Mouse (Mus musculus) layer of hippocampus, adult 9-10 months (tissue): ENCODE measurements around the gene Mical1.

Source experiments
- DNase-seq: peaks from one replicate; pipeline ENCODE4 v3.0.0; 2022; ENCODE audit warnings: low spot score

Gene Mical1

DNA sequence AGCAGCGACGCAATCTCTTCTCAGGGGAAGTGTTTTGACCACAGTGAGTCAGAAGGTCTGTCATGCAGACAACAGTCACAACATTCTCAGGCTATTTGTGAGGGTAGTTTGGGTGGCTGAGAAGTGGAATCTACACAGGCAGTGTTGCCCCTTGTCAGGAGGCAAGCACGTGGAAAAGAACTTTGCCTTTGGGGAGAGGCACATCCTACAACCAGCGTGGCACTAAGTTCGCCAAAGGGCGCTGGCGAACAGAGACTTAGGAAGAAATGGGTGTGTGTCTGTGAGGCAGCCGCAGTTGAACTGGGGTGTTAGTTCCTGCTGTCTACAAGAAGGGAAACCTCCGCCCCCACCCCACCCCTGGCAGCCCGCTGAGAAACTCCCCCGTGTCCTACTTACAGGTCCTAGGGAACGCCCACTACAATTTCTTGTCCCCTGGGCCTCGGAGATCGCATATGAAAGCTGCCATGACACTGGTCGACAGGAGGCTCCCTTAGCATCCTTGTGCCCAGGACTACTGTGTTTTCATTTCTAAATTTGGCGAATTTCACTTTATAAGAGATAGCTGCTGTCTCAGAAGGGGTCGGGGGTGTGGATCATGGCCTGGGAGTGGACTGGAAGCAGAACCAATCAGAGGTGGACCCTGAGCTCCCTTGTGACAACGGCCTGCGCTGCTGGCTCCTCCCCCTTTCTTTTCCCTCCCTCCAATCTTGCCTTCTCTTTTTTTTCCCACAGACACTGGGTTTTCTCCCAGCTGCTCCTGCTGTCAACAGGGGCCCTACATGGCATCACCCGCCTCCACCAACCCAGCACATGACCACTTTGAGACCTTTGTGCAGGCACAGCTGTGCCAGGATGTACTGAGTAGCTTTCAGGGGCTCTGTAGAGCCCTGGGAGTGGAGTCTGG is 1.4 kb downstream of the Mical1 start:
- no peak for DNase-seq

DNA sequence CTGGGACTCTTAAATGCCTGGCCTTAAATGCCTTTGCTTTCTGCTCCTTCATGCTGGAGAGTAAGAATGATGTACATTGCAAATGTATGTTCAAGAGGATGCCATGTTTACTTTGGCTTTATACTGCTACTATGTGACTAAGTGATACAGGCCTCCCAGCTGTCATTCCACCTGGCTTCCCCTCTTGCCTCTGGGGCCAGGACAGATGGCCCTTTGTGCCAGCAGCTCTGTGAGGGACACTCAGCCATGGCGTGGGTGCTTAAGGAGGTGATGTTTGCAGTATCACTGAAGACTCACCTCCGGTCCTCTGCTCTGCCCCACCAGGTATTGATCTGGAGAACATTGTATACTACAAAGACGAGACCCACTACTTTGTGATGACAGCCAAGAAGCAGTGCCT is 3.8 kb downstream of the Mical1 start:
- DNase-seq, result no peak

DNA sequence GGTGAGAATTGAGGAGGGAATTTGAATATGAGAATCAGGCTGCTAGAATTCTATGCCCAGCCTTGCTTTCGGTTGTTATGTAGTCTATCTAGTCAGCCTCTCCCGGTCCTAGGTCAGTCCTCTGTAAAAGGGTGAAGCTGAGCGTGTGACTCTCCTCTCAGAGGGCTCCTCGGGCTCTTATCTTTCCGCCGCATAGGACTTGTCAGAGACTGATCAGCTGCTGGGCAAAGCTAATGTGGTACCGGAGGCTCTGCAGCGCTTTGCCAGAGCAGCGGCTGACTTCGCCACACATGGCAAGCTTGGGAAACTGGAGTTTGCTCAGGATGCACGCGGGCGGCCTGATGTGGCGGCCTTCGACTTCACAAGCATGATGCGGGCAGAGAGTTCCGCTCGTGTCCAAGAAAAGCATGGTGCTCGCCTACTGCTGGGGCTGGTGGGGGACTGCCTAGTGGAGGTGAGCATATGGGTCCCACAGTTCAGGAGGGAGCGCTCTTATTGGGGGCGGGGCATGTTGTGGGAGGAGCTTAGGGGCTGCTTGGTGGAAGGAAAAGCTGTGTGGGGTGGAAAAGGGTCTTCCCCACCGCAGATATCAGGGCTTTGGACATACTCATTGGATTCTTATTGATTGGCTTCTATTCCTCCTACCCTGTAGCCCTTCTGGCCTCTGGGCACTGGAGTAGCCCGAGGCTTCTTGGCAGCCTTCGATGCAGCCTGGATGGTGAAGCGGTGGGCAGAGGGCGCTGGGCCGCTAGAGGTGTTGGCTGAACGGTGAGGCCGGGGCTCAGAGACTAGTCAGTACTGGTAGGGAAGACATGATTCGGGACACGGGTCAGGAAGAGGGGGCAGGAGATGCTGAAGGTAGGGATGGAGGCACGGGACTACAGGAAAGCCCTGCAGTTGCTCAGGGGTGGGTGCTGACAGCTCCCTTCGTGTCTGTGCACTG is 5.1 kb downstream of the Mical1 start:
- no peak for DNase-seq

DNA sequence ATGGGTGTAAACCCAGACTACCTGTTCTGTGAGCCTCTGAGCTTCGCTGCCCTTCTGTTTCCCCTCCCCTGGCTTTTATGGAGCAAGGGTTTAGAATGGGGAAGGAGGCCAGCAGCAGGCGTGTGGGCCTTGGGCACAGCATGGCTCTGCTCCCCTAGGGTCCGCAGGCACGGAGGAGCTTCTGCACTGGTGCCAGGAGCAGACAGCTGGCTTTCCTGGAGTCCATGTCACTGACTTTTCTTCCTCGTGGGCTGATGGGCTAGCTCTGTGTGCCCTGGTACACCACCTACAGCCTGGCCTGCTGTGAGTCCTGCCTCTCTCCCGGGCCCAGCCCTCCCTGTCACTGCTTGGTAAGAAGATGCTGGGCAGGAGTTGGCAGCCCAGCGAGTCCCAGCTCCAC is 6.3 kb downstream of the Mical1 start:
- no peak for DNase-seq

DNA sequence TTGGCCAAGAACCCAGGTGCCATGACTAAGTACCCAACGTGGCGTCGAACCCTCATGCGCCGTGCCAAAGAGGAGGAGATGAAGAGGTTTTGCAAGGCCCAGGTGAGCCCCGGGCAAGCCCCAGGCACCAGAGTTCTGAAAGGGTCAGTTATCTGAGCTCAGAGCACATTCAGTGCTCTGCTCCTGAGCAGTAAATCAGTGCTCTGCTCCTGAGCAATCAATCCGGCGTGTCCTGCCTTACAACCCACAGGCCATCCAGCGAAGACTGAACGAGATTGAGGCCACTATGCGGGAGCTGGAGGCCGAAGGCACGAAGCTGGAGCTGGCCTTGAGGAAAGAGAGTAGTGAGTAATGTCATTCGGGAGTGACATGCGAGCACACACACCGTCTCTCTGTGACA is 9.7 kb downstream of the Mical1 start:
- DNase-seq, result no peak

DNA sequence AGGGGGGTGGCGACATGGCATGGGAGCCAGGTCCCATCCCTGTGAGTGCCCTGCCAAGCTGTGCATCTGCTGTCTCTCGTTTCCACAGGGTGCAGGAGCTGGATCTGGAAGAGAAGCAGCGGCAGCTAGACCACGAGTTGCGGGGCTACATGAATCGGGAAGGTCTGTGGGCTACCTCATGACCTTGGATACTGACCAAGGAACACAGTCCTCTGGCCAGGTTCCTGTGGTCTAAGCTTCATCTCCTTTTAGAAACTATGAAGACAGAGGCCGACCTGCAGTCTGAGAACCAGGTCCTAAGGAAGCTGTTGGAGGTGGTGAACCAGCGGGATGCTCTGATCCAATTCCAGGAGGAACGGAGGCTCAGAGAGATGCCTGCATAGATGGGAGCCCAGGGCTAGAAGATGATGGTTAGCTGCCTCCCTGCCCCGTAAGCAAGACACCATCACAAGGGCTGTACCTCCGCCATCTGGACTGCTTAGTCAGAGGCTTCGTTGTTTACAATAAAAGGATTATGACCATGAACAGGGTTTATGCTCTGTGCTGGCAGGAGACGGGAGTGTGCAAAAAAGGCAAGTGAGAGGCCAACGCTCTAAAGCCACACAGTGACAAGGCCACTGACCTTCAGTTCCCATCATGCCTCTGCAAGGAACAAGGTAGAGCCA is 10.5 kb downstream of the Mical1 start:
- no peak for DNase-seq

DNA sequence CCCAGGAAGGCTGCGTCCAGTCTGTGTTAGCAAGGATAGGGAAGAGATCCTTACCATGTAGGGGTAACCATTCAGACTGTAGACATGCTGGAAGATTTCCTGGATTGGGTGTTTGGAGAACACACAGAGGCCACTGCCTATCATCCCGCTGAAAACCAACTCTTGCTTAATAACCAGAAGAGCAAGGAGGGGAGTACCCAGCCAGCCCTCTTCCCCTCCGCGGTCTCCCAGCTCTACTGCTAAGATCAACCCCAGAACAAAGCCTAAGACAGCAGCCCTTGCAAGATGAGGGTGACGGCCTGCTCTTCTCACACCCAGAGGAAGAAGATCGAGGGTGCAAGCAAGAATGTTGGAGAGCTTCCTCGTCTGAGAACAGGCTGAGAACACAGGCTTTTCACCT is 12.8 kb downstream of the Mical1 start:
- no peak for DNase-seq

DNA sequence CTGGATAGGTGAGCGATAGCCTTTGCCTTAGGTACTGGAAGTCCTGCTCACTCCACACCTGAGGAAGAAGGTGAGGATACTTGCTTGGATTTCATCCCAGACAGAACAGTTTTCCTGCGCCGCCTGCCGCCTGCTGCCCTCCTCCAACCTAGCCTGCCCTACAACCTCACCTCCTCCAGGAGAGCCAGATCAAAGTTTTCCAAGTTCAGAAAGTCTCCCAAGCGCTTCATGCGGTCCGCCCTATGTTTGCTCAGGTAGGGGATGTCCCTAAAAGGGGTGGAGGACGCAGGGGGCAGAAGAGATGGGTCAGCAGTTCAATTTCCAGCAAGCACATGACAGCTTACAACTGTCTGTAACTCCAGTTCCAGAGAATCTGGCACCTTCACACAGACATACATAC is 13.2 kb downstream of the Mical1 start:
- no peak for DNase-seq

DNA sequence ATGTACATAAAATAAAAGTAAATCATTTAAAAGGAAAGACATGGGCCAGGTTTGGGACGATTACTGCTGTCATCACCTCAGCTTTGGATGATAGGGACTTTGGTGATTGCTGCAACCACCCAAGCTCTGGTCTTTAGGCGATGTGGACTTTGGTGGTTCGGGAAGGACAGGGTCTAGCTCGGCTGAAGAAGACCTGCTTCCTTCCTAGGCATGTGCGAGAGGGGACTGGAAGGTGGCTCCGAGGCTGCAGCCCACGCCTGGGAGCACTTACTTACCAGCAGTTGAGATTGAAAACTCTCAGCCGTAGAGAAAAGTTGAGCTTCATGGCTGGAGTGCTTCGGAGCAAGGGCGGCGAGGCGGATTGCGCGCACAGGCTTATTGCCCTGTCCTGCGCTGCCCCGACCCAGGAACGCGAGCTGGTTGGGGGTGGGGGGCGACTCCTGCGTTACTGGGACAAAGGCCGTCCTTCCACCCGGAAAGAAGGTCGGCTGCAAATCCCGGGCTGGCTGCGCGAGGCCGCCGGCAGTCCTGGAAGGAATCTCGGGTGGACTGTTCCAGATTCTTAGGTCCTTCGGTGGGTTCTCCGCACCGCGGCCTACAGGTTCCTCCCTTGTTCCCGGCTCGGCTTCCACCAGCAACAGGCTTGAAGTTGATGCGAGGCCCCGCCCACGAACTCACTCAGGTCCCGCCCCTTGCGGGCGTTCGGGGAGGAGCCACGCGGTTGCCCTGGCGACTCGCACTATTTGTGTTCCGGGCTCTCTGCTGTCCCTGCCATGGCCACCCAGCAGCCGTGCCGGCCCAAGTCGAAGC is 13.8 kb downstream of the Mical1 start, which contains the start of the genes Smpd2 and Ppil6:
Gene Smpd2, minus strand, starts transcription at position 662 of the 810 bp plus-strand sequence.
Gene Ppil6, plus strand, starts transcription at position 732 of the 810 bp plus-strand sequence.
- peak; percentile 85 for DNase-seq

DNA sequence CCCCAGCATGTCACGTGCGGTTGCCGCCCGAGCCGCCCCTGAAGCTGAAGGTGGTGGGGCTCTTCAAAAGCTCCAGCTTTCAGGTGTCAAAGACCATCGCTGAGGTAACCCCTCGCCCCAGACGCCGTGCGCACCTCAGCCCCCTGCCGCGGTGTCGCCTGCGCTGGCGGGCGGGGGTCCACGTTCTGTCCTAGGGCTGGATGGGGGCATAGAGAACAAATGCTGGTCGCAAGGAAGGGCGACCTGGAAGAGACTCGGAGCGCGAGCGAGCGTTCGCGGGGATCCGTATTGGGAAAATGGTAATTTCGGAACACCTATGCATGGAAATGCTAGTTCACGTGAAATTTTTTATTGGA is 14.4 kb downstream of the Mical1 start:
- no peak for DNase-seq

DNA sequence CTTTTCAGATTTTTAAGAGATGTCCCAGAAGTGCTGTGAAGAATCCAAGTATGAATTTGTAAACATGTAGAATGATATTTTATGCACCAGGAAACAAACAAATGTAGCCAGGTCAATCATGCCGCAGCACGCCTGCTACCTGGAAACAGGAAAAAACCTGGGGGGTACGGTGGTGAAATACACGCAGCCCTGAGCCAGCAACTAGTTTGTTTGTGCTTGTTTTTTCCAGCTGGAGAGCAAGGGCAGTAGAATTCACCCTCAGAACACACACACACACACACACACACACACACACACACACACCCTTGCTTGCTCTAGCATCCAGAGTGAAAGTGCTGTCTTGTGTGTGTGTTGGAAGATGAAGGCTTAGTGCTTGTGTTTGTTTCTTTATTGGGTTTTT is 15.0 kb downstream of the Mical1 start:
- no peak for DNase-seq

DNA sequence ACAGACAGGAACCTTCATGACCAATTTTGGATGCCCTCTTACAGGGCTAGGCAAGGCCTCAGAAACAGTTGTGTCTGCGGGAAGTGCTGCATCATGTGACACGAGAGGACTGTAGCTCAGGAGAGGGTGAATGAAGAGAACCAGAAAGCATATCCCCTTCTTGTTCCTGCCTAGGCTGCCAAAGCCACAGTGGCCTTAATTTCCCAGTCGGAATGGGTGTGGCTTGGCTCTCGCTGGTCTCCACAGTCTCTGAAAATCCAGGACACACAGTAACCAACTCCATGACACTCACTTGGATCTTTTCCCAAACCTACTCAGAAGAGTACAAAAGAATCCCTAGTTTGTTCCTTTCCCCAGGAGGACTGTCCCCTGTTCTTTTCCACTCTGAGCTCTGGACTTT is 24.8 kb downstream of the Mical1 start:
- DNase-seq, result no peak

DNA sequence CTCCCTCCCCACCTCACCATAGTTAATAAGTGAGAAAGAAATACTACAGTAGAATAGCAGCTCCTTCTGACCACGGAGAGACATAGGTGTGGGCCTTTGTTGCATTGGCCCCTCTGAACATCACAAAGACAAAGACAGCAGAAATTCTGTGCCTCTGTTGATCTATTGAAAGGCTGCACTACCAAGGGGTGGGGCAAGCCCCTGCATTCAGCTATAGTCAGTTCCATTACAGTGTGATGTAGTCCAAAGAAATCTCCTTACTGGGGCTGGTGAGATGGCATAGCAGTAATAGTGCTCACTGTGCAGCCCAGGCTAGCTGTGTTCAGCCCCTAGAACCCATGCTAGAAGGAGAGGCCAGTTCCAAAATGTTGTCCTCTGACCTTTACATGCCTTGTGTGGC is 28.9 kb downstream of the Mical1 start:
- no peak for DNase-seq

DNA sequence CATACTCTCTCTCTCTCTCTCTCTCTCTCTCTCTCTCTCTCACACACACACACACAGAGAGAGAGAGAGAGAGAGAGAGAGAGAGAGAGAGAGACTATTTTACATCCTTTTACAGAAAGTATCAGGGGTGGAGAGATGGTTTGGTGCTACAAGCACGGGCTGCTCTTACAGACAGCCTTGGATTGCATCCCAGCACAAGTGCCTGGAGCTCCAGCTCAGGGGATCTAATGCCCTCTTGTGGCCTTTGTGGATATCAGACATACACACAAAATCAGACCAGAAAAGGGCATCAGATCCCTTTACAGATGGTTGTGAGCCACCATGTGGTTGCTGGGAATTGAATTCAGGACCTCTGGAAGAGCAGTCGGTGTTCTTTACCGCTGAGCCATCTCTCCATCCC is 29.3 kb downstream of the Mical1 start:
- peak; percentile 53 for DNase-seq

DNA sequence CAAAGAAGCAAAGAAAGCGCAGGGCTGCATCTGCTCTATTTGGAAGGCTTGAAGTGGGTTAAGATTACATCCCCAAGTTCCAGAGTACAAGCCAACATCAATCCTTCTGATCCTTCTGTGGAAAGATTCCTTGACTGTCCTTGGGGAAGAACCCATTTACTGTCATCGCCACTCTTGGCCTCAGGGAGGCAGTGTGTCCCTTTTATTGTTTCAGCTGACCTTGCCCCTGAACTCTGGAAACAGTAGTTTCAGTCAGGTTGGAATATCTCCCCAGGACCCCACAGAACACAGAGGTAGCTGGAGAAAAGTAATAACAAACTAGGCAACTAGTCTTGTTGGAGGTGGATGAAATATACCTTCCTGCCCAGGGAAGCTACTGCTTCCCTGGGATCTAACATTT is 33.0 kb downstream of the Mical1 start:
- no peak for DNase-seq

DNA sequence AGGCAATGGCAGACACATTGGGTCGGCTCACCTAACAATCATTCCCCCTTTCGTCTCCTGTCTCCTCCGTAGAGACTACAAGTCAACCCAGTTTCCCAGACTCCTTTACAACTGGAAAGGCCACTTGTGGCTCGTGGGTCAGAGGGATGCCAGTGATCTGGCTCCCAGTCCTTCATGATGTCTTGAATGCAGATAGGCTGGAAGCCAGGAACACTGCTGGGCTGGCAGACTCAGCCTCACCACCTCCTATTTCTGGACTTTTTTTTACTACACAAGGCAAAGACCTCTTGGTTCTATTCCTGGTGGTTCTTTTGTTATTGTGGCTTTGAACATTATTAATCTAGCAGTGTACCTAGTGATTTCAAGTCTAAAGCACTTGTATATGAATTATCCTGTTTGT is 38.2 kb downstream of the Mical1 start:
- no peak for DNase-seq

DNA sequence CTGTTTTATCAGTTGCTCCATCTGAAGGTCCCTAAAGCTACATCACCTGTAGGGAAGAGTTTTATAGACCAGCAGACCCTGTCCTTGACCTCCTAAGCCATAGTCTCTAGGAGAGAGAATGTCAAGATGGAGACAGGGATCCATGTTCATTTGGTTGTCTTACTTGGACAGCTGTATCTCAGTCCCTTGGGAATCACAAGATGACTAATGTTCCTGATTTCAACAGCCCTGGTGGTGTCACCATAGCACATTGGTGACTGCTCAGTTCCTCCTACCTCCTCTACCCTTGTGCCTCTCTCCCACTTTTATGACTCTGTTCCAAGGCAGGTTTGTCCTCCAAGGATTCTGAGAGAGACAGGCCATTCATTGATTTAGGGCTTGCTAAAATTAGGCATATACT is 38.8 kb downstream of the Mical1 start:
- DNase-seq, result no peak

DNA sequence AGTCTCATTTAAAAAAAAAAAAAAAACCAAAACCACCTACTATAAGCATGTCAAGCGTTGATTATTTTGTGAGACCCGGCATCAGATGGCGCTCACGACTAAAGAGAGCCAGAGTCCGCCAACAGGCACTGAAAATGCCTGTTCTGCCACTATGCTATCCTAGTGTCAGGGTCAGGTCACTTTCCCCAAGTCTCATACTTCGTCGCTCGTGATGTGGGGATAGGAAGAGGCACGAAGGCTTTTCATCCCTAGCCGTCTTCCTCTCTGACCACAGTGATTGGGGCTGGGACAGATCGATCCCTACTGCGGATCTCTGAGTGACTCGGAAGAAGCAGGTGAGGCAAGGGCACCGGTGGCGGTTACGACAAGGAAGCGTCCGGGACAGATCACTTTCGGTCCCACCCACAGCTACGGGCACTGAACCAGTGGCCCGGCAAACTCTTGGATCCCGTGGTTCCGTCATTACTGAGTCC is 42.4 kb downstream of the Mical1 start:
- DNase-seq, result peak; percentile 62

DNA sequence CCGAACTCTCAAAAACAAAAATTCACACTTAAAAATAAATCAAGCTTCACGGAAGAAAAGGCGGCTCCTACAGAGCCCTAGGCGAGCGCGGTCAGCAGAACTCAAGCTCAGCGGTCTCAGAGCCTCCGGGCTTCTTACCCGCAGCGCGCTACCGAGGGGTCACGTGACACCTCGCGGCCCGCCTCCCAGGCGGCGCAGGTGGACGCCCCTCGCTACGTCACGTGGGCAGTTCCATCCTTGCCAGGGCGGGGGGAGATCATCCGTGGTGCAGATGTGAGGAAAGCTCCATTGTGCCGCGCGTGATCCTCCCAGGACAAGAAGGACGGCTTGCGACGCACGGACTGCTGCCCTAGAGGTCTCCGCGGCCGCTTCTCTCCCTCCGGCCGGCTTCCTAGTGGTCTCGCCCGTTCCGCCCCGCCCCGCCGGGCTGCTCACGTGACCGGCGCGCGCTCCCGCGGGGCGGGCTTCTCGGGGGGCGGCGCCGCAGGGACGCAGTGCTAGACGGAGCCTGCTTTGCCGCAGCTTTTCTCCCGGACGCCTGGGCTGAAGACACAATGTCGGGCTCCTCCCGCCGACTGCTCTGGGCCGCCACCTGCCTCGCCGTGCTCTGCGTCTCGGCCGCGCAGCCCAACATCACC is 43.0 kb downstream of the Mical1 start, which contains the start of gene Cd164:
Gene Cd164, plus strand, starts transcription at position 434 of the 638 bp plus-strand sequence.
- DNase-seq, result peak; percentile 78

DNA sequence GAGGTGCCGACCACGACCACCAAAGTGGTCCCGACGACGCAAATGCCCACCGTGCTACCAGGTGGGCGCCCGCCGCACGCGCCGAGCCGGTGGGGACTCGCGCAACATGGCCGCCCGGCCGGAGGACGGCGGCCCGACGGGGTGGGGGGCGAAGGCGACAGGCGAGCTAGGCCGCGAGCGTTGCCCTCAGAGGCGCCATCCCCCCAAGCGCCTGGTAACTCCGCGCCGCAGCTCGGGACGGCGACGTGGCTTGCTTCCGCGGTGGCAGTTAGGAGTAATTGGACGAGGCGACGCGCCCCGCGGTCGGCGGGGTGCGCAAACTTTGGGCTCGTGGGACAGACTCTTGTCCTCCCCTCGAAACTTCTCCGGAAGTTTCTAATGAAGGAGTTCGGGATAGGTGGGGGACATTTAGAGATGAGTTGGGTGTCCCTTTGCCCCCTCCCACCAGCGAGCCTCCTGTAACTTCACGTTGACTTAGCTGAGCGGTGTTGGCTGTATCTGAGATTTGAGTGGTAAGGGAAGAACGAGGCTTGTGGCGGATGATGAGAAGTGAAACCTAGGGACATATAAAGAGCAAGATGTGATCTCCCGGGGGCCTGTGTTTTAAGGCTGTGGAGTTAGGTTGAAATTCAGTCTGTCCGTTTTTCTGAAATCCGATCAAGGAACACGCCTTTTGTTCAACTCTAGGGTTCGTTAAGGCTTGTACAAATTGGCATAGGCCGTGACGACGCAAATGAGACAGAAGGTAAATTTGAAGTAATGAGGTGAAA is 43.7 kb downstream of the Mical1 start:
- peak; percentile 20 for DNase-seq
